Comparison of ENCODE assay signal across 1 mouse cellular context in genomic region chr15:102247252-102248130, GRCm38 (mm10).
TF ChIP-seq lines count a peak whose summit lies in the region.

No protein-coding gene starts in this region.

TF ChIP-seq in ES-E14, 5 proteins besides CTCF, POLR2A, EP300 and RAD21:
- TF ChIP-seq ZC3H11A (IDR thresholded peaks at IDR 0.05; ENCODE audit: borderline replicate concordance, low read depth, low read length), result no peak
- TF ChIP-seq HCFC1 (IDR thresholded peaks at IDR 0.05; ENCODE audit: borderline replicate concordance, insufficient read depth, low read length), result no peak
- TF ChIP-seq ZNF384 (IDR thresholded peaks at IDR 0.05; ENCODE audit: low read depth, low read length), result no peak
- no peak for TF ChIP-seq MAFK (IDR thresholded peaks at IDR 0.05; ENCODE audit: insufficient read depth, low read depth, low read length)
- TF ChIP-seq CHD2 (IDR thresholded peaks at IDR 0.05; ENCODE audit: low read depth, low read length), result no peak
